Mouse (Mus musculus) lung, postnatal 0 days (tissue): Measurements from ENCODE around the gene Matn1. TPM values are rescaled to one million over a fixed set of nuclear protein-coding genes. Genes with fewer than 3 reads are reported as not detected.
A peak's percentile ranks its signal among the peaks of the same experiment; 100 is the strongest.

Experiments used
- ATAC-seq: fragments of 200-750 bp; cut with Nextera tagmentation; 2 replicates; pipeline ENCODE4 v1.8.0; 2017; ENCODE audit warnings: moderate library complexity
- DNase-seq: peaks from one replicate; pipeline ENCODE4 v3.0.0-alpha.2; 2016; ENCODE audit warnings: low spot score
- H3K27ac ChIP-seq: fragments of 300-500 bp; sonication (generic); 2 replicates; pipeline ENCODE4 v1.5.1; 2014; ENCODE audit warnings: antibody characterized with exemption, mild to moderate bottlenecking, low read length, mixed read lengths
- H3K27me3 ChIP-seq: fragments of 300-500 bp; sonication (generic); replicated peaks from 2 replicates; pipeline ENCODE4 v1.6.1; 2014; ENCODE audit warnings: low read length, mixed read lengths; ENCODE audit not compliant: insufficient read depth
- H3K36me3 ChIP-seq: fragments of 300-500 bp; sonication (generic); 2 replicates; pipeline ENCODE4 v1.6.1; 2014; ENCODE audit warnings: low read length, mixed read lengths; ENCODE audit not compliant: insufficient read depth
- H3K4me1 ChIP-seq: fragments of 300-500 bp; sonication (generic); 2 replicates; pipeline ENCODE4 v1.6.1; 2014; ENCODE audit warnings: antibody characterized with exemption, low read depth, low read length, mixed read lengths; ENCODE audit not compliant: insufficient read depth
- H3K4me2 ChIP-seq: fragments of 300-500 bp; sonication (generic); replicated peaks from 2 replicates; pipeline ENCODE4 v1.6.1; 2014; ENCODE audit warnings: low read depth, mild to moderate bottlenecking, low read length, moderate library complexity, mixed read lengths
- H3K4me3 ChIP-seq: fragments of 300-500 bp; sonication (generic); 2 replicates; pipeline ENCODE4 v1.5.1; 2014; ENCODE audit warnings: low read depth, low read length
- H3K9ac ChIP-seq: fragments of 300-500 bp; sonication (generic); replicated peaks from 2 replicates; pipeline ENCODE4 v1.6.1; 2014; ENCODE audit warnings: low read depth, mild to moderate bottlenecking
- H3K9me3 ChIP-seq: fragments of 300-500 bp; sonication (generic); 2 replicates; pipeline ENCODE4 v1.6.1; 2016; ENCODE audit warnings: low read length, mixed read lengths
- CTCF ChIP-seq: IDR thresholded peaks from 2 replicates; pipeline ENCODE4 v1.5.1; 2016; ENCODE audit warnings: antibody characterized with exemption, mild to moderate bottlenecking
- EP300 ChIP-seq: IDR thresholded peaks from 2 replicates; pipeline ENCODE4 v1.6.1; 2016; ENCODE audit warnings: antibody characterized with exemption, mild to moderate bottlenecking, control low read depth
- WGBS: fragments of 180-500 bp; shearing (Covaris S2); extraction: QIAGEN DNeasy Blood & Tissue Kit; methylation state at CpG from one replicate; pipeline ENCODE4 v1.1.7; 2014; 5-methylcytosine and 5-hydroxymethylcytosine counted together
- polyA plus RNA-seq: library from polyadenylated mRNA; unstranded; fragments of >200 nt; fragmentation: Nextera tagmentation; extraction: Ambion mirVana; gene quantifications from 2 replicates; pipeline ENCODE4 v1.2.1, GENCODE M21; 2015

The Matn1 gene
- polyA plus RNA-seq, 1 experiment from 2014 or later = not detected

- H3K9ac ChIP-seq = no peak overlapping the region
- H3K36me3 ChIP-seq = no peaks in the 10 kb centered on the region
- ATAC-seq (no peak), DNase-seq (no peak)
- TF ChIP-seq CTCF (no peak), EP300 (no peak)
- no peak overlapping the region for H3K4me2 ChIP-seq
- no peaks in the 10 kb centered on the region for H3K4me1 ChIP-seq
- 57% methylated on average over 6 of the region's 6 CpGs for WGBS
- no peak overlapping the region for H3K4me3 ChIP-seq
- no peaks in the 10 kb centered on the region for H3K27me3 ChIP-seq
- H3K9me3 ChIP-seq = no peaks in the 10 kb centered on the region
- no peak overlapping the region for H3K27ac ChIP-seq
Observed at GRCm38 (mm10) chr4:130959678-130960077, 15.5 kb downstream of the Matn1 start.

GRCm38 (mm10) chr4:130960118-130960734, 16.0 kb downstream of the Matn1 start:
- H3K9ac ChIP-seq = no peak overlapping the region
- peak; percentile 35; the same call in 1 of the 2 replicates for ATAC-seq
- no peaks in the 10 kb centered on the region for H3K36me3 ChIP-seq
- WGBS = 22% methylated on average over 9 of the region's 9 CpGs
- no peak overlapping the region for H3K4me3 ChIP-seq
- H3K9me3 ChIP-seq = no peaks in the 10 kb centered on the region
- TF ChIP-seq CTCF (peak; percentile 97), EP300 (no peak)
- peak; percentile 71 for DNase-seq
- no peak overlapping the region for H3K27ac ChIP-seq
- no peak overlapping the region for H3K4me2 ChIP-seq
- H3K4me1 ChIP-seq = no peaks in the 10 kb centered on the region
- no peaks in the 10 kb centered on the region for H3K27me3 ChIP-seq

DNA sequence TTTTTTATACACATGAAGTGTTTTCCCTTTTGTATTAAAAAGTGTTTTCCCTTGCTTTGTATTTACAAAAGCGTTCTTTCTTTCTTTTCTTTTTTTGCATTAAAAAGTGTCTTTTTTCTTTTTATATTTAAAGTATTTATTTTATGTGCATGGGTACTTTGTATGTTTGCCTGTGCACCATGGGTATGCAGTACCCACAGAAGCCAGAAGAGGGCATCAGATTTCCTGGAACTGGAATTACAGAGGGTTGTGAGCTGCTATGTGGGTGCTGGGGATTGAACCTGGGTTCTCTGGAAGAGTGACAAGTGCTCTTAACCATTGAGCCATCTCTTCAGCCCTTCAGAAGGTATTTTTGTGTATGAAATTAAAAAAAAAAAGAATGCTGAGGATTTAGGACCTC, 27.1 kb downstream of the Matn1 start:
- no peaks in the 10 kb centered on the region for H3K27me3 ChIP-seq
- H3K4me1 ChIP-seq = no peaks in the 10 kb centered on the region
- no peak overlapping the region for H3K9ac ChIP-seq
- H3K36me3 ChIP-seq = no peaks in the 10 kb centered on the region
- DNase-seq (no peak), ATAC-seq (no peak)
- WGBS = 90% methylated on average over 1 of the region's 1 CpGs
- no peak overlapping the region for H3K4me2 ChIP-seq
- TF ChIP-seq EP300 = no peak
- TF ChIP-seq CTCF = no peak
- H3K4me3 ChIP-seq = no peak overlapping the region
- no peaks in the 10 kb centered on the region for H3K9me3 ChIP-seq
- no peak overlapping the region for H3K27ac ChIP-seq

DNA sequence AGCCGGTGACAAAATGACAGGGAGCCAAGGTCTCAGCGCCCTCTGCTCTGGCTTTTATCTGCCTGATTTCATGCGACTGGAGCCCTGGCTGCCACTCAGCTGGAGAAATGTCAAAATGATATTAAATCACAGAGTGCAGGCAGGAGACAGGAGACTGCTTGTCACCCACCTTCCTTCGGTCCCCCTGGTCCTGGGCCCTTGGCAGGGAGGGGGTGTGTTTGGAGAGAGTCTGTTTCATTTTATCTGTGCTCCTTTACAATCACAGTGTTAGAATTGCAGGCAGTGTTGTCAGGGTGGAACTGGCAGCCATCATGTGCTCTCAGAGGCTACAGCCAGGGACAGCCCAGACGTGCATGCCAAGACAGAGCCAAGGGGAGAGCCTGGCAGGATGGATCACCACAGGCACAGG, 28.2 kb downstream of the Matn1 start:
- no peak overlapping the region for H3K4me3 ChIP-seq
- H3K9ac ChIP-seq = no peak overlapping the region
- no peak overlapping the region for H3K4me2 ChIP-seq
- DNase-seq (no peak), ATAC-seq (no peak)
- H3K27ac ChIP-seq = no peak overlapping the region
- 78% methylated on average over 5 of the region's 5 CpGs for WGBS
- no peaks in the 10 kb centered on the region for H3K27me3 ChIP-seq
- TF ChIP-seq EP300 (no peak), CTCF (no peak)
- H3K9me3 ChIP-seq = no peaks in the 10 kb centered on the region
- H3K36me3 ChIP-seq = no peaks in the 10 kb centered on the region
- H3K4me1 ChIP-seq = no peaks in the 10 kb centered on the region

DNA sequence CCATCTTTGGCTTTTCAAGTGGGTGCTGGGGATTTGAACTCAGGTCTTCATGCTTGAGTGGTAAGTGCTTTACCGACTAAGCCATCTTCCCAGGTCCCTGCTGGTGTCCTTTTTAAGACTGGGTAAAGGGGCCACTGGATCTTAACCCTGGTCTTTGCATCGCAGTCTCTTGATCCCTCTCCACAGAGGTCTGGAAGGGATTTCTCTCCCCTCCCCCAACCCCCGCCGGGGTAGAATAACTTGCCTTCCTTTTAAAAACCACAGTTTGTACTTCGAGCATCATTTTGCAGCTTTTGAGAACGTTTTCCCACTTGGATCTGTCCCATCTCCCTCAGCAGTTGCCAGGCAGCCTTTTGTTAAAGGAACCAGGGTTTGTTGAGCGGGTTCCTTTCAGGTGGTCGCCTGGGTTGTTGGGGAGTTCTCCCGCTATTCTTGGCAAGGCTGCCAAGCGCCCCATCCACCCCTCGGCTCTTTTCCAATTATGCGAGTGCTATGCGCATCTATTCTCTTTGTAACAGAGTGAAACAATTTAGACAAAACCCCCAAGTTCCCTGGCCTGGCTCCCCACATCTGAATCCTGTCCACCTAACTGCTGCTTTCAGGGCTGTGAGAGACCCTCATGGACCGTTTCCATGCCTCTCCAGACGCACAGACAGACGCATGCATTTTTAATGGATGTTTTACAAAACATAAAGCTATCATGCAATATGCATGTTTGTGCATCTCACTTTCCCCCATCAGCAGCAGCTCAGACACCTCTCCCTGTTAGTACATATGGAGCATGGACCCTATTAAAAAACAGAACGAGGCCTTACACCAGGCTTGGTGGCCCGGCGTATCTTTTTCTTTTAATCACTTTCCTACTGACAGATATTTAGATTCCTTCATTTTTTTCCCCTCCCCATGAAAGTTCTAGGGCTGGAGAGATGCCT, 29.4 kb downstream of the Matn1 start:
- Histone ChIP-seq H3K36me3 (no peaks in the 10 kb centered on the region), H3K9me3 (no peaks in the 10 kb centered on the region), H3K27ac (no peak overlapping the region), H3K4me3 (no peak overlapping the region), H3K4me1 (no peaks in the 10 kb centered on the region), H3K27me3 (no peaks in the 10 kb centered on the region), H3K9ac (no peak overlapping the region), H3K4me2 (no peak overlapping the region)
- 64% methylated on average over 19 of the region's 19 CpGs for WGBS
- DNase-seq = no peak
- no peak for ATAC-seq
- TF ChIP-seq EP300 = no peak
- TF ChIP-seq CTCF = no peak

GRCm38 (mm10) chr4:130978981-130979380, 34.8 kb downstream of the Matn1 start:
- TF ChIP-seq CTCF (no peak), EP300 (no peak)
- Histone ChIP-seq H3K9ac (no peak overlapping the region), H3K4me3 (no peak overlapping the region), H3K27ac (no peak overlapping the region), H3K4me1 (no peaks in the 10 kb centered on the region), H3K27me3 (no peaks in the 10 kb centered on the region), H3K36me3 (no peaks in the 10 kb centered on the region), H3K4me2 (no peak overlapping the region), H3K9me3 (no peaks in the 10 kb centered on the region)
- no peak for DNase-seq
- no peak for ATAC-seq
- WGBS = 69% methylated on average over 3 of the region's 3 CpGs
